Mouse (Mus musculus): ENCODE data around the gene Actbl2.

Gene Actbl2

DNA sequence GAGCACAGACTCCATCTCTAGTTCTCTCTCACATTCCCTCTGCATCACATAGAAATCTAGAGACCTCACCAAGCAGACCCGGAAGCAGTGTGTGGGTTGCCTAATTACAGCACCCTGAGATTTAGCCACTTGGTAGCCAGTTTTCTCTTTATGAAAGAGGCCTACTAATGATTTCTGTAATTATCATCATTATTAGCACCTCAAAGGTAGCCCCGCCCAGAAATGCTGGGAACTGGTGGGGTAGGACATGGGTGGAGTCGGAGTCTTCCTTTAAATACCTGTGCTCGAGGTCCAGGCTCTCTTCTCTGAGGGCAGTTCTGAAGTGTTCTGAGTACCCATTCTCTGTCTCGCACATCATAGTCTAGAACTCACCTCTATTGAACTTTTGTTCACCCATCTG lies at the start of gene Actbl2:
Gene Actbl2 (plus strand): TSS at position 301 of the 400 bp plus-strand sequence.
- in situ Hi-C loops (cut with MboI; ENCODE audit: low sequenced_read_pairs): no loop called here

DNA sequence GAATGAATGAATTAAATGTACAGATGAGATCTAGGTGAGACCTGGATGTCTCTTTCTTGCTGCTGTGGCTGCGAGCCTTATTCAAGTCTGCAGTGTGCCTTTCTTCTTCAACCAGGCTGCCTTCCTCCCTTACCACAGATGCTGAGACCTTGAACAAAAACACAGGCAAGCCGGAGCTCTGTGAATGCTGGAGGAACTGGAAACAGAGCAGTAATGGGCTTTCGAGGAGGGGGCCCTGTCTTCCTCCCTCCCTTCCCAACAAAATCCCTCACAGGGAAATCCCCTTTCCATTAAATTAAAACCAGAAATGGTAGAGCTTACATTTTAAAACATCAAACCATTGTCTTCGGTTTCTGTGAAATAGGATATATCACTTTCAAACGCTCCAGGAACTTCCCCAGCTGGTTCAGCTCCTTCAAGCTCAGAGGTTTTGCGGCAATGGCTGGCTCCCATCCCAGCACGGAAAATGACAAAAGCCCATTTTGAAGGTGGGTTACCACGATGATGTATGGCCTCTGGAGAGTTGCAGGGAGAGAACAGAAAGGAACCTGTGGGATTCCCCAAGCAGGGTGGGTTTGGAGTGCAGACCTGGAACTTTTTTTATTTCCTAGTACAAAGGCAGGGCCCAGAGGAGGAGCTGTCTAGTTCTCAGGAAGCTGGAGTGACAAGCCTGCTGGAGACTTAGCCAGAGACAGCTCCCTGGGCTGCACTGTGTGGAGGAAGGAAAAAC lies 44.0 kb upstream of the Actbl2 start:
- in situ Hi-C loops (cut with MboI; ENCODE audit: low sequenced_read_pairs): no loop called here

DNA sequence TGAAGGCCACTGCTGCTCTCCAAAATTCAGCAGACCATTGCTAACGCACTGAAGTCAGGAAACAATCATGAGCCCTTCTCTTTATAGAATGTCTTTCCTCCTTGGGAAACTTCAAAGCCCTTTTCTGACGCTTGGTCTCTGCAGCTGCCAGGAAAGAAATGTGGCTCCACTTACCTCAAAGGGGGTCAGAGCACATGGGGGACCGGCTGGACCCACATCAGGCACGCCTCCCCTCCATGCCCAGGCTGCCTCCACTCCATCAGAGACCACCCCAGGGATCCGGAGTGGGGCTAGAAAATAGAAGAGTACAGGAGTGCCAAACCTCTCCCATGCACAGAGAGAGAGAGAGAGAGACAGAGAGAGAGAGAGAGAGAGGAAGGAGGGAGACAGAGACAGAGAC lies 26.0 kb upstream of the Actbl2 start:
- in situ Hi-C loops (cut with MboI; ENCODE audit: low sequenced_read_pairs): no loop called here

DNA sequence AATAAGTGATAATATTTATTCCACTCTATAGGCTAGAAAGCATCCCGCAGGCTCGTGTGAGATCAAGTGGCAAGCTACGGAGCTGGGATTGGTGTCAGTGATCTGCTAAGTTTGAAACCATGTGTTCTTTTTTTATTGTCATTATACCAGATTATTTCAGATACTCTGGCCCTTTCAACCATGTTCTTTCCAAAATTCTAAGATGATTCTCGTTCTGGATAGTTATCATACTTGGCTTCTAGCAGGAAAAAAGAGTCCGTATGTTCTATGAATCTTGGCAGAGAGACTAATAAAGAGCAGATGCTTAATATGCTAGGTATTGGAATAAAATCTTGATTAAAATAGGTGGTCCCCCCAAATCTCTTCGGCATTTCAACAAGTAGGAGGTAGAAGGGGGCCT lies 25.3 kb upstream of the Actbl2 start:
- in situ Hi-C loops (cut with MboI; ENCODE audit: low sequenced_read_pairs): no loop called here

DNA sequence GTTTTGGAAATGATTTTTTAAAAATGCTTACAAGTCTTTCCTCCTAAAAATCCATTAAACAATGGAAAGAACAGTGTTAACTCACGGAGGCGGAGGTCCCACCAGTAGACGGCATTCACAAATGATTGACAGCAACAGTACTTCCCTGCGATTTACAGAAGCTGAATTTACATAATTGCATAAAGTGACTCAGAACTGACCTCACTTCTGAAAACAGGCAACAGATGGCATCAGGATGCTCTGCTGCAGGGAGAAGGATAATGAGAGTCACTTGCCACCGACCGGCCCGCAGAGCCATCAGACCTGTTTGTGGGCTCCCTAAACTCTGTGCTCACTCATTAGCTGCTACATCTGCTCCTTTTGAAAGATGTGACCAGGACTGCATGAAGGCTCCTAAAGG lies 22.4 kb upstream of the Actbl2 start:
- in situ Hi-C loops (cut with MboI; ENCODE audit: low sequenced_read_pairs): loop anchor here (10.0 kb wide), 1 partner anchor 848 kb away; no protein-coding TSS in a partner anchor

DNA sequence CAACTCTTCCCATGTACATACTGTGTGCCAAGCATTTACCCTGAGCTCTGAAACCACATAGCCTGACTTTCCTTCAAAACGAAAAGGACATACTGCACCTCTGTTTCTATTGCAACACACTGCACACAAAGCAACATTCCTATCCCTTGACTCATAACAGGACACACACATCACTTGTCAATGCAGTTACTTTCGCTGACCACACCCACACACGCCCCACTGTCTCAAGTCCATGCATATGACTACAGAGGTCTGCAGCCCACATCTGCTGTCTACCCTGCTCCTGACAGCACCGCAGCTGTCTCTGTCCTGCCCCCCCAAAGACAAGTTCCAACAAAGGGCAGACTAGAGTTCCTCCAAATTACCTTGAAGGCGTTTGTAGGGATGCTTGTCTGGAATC lies 21.5 kb upstream of the Actbl2 start:
- in situ Hi-C loops (cut with MboI; ENCODE audit: low sequenced_read_pairs): loop anchor here (10.0 kb wide), 1 partner anchor 849 kb away; no protein-coding TSS in a partner anchor

DNA sequence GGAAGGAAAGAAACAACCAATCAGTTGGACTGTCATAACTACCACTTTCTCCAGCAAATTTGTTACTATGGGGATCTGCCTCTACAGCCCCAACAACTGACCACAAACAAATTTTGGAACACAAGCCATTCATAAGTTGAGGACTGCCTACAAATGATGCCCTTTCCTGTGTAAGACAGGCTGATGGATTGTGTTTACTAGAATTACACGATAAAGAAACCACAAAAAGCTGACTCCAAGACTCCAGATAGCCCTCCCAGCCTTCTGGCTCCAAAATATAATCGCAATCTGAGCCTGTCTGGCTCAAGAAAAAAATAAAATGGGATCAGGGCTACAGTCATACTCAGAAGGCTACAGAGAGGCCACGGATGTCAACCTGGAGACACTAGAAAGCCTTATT lies 20.2 kb upstream of the Actbl2 start:
- in situ Hi-C loops (cut with MboI; ENCODE audit: low sequenced_read_pairs): loop anchor here (10.0 kb wide), 1 partner anchor 850 kb away; no protein-coding TSS in a partner anchor

DNA sequence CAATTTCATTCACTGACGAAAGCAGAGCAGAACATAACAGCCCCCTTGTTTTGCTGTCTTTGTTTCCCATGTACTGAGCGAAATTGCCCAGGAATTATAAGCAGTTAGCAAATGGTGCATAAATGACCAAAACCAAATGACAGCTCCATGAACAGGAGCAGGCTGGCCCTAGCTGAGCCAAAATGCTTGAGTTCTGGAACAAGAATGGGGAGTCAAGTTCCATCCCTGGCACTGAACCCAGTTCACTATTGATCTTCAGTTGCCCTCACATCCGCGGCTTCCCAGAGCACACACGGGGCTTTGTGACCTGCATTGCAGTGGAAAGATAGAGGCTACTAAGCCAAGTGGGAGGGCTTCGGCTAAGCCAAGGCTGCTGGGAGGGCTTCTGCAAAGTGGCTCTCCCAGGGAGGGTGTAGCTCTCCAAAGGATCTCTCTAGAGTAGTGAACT lies 19.1 kb upstream of the Actbl2 start:
- in situ Hi-C loops (cut with MboI; ENCODE audit: low sequenced_read_pairs): loop anchor here (10.0 kb wide), 1 partner anchor 851 kb away; no protein-coding TSS in a partner anchor

DNA sequence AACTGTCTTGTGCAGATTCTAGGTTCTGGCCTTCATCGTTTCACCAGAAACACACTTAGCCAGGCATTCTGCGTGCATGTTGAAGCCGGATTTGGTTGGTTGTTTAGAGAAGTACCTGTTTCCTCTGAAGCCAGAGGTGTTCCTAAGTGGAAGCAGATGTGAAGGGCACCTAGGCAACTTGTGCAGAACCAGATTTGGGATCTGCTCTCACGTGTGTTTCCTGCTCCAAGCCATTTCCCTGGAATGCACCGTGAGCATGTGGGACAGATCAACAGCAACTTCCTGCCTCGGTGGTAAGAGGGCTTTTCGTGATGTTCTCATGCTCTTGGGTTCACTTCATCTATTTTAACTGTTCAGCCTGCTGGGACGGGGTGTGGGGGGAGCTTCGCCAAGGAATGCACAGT lies 18.4 kb upstream of the Actbl2 start:
- in situ Hi-C loops (cut with MboI; ENCODE audit: low sequenced_read_pairs): loop anchor here (10.0 kb wide), 1 partner anchor 852 kb away; no protein-coding TSS in a partner anchor

DNA sequence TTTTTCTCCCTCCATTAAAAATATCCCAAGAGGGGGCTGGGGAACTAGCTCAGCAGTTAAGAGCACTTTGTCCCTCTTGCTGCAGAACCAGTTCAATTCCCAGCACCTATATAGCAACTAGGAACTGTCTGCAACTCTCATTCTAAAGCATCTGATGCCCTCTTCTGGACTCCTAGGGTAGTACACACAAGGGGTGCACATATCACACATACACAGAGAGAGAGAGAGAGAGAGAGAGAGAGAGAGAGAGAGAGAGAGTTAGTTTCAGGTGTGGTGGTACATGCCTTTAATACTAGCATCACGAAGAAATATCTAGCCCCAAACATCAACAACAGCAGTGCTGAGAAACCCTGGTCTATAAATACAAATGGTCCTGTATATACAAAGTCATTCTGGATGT lies 17.5 kb upstream of the Actbl2 start:
- in situ Hi-C loops (cut with MboI; ENCODE audit: low sequenced_read_pairs): loop anchor here (10.0 kb wide), 1 partner anchor 852 kb away; no protein-coding TSS in a partner anchor

DNA sequence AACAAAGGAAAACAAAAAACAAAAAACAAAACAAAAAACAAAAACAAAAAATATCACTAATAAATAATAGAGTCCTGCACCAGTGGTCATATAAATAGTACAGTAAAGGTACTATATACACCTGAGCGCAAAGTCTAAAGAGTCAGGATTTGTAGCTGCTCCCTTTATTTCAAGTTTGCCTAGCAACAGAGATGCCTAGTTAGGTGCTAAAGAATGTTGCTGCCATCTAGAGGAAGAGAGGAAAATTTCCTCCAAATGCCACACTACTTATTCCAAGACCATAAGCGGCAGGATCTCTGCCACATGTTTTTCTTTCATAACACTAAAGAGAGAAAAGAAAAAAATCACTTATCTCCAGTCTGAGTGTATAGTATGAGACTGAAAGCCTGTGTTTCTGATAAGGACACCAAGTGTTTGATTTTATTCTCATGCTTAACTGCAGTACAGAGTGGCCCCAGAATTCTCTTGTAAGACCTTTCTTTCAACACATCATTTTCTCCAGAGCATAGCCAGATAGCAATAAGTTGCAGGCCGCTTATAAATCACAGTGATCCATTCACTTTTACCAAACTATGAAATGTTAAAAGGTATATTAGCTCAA lies 16.8 kb upstream of the Actbl2 start:
- in situ Hi-C loops (cut with MboI; ENCODE audit: low sequenced_read_pairs): loop anchor here (10.0 kb wide), 1 partner anchor 853 kb away; no protein-coding TSS in a partner anchor

DNA sequence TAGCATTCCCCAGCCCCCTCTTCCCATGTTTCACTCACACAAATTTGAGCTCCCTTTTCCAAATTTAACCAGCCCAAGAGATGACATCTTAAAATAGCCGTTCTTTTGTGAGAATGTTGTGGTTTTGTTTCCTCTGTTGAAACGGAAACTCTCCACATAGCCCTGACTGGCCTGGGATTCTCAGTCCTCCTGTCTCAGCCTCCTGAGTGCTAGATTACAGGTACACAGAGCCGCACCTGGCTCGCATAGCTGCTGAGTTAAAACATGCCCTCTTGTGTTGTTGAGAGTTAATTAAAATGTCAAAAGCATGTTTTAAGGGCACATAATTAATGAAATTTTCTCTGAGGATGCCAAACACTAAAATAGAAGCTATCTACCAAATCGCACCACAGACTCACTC lies 3.7 kb upstream of the Actbl2 start:
- in situ Hi-C loops (cut with MboI; ENCODE audit: low sequenced_read_pairs): no loop called here

DNA sequence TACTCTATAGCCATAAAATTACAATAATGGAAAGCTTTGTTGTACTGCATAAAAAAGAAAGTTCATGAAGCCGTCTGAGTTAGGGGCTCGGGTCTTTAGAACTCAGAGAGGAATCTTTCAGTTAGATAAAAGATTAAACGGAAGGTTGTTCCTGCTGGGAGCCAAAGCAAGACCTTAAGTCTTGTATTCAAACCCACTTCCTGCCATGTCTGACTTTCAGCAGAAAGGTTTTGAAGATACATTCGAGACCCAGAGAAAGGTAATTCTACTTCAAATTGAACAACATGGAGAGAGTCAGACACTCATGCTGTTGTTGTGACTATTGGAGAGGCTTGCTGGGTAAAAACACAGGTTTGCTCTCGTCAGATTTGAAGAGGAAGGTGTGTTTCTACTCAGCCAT lies 3.0 kb upstream of the Actbl2 start:
- in situ Hi-C loops (cut with MboI; ENCODE audit: low sequenced_read_pairs): no loop called here

DNA sequence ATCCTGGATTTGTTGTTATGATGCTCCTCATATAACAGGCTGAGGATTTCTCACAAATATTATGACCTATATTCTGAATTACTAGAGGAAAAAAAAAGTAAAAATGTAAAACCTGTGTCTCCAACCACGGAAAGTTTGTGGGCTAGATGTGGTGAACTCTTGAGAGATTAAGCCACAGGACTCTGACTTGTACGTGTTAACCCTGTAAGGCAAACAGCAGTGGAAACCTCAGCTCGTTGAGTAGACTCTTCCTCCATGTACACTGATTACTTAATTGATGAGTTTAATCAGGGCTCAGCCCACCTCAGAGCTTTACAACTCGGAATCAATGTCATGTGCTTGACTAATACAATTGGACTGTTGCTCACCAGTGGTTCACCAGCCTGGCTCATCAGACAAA lies 3.2 kb downstream of the Actbl2 start:
- in situ Hi-C loops (cut with MboI; ENCODE audit: low sequenced_read_pairs): no loop called here

DNA sequence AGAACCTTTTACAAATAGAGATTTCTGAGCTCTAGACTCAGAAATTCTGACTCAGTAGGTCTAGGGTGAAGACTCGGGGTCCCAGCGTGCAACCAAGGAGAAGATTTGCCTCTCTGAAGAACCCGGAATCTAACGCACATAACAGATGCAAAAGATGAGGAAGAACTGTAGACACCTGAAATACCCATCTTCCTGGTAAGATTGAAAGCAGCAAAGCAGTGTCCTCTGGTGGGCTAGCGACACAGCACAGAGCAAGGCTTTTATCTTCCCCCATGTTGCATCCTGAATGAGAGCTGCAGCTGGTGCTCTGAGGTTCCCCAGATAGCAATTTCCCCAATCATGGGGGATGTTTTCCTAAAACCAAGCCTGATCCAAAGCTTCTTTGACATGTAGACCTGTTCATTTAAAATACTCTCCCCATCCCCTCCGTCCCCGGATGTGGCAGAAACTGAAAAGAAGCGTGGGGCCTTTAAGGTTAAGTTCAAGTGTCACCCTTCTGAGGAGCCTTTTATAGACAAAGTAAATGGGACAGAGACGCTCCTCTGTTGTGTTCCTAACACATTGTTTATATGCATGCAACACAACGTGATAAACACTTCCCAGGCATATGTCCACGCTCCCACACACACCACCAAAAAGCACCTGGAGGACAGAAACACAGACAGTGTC lies 3.7 kb downstream of the Actbl2 start:
- in situ Hi-C loops (cut with MboI; ENCODE audit: low sequenced_read_pairs): no loop called here

DNA sequence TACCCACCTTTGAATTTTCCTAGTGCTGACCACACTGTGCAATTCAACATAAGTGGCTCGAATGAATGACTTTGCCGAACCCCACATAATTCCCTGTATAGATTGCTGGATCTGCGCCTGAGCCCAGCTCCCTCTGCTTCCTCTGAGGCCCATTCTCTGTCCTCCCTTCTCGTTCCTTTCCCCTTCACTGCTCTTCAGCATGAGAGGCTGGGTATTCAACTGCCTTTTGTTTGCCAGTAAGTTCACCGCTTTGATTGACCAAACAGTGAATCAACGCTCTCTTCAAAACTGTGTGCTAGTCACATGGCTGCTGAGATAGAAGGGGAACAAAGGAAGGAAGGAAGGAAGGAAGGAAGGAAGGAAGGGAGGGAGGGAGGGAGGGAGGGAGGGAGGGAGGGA lies 4.3 kb downstream of the Actbl2 start:
- in situ Hi-C loops (cut with MboI; ENCODE audit: low sequenced_read_pairs): no loop called here

DNA sequence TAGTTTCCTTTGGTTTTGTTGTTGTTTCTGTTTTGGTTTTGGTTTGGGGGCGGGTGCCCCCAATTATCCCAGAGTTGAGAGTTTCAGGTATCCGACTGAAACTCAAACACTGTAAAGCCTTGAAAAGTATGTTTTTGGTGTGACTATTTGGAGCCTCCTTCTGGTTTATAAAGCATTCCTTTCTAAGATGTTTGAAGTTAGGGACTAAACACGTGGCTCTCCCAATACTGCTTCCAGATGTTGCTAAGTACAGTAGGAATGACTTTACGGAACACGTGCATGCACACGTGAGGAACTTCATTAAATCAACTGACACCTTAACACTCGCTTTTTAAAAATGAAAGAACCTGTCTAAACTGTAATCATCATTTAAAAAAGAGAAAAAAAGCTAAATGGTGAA lies 4.9 kb downstream of the Actbl2 start:
- in situ Hi-C loops (cut with MboI; ENCODE audit: low sequenced_read_pairs): no loop called here

DNA sequence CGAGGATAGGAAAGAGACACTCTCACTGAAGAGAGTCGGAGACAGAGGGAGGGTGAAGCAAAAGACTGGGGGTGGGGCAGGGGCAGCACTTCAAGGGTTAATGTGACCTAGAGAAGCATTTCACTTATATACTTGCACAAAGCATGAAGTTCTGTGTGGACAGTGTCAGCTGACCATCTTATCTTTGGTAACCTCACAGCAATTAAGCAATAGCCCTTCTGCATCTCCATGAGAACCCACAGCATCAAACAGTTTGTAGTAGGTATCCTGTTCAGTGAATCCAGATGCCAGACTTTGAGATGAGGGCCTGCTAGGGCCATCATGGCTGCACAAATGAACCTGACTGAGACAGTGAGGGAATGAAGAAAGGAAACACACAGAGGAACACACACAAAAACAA lies 8.4 kb downstream of the Actbl2 start:
- in situ Hi-C loops (cut with MboI; ENCODE audit: low sequenced_read_pairs): no loop called here

DNA sequence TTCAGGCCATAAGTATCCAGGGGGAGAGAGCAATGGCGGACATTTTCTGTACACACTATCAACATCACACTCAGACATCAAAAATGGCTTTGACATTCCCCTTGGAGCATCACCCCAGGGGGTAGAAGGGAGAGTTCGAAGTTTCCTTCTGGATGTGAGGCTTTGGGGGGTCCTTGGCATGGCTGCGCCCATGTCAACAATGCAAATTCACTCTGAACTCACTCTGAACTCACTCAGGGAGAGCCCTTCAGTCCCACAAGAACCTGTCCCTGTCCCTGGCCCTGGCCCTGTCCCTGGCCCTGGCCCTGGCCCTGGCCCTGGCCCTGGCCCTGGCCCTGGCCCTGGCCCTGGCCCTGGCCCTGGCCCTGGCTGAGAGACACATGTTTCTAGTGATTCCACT lies 8.9 kb downstream of the Actbl2 start:
- in situ Hi-C loops (cut with MboI; ENCODE audit: low sequenced_read_pairs): no loop called here

DNA sequence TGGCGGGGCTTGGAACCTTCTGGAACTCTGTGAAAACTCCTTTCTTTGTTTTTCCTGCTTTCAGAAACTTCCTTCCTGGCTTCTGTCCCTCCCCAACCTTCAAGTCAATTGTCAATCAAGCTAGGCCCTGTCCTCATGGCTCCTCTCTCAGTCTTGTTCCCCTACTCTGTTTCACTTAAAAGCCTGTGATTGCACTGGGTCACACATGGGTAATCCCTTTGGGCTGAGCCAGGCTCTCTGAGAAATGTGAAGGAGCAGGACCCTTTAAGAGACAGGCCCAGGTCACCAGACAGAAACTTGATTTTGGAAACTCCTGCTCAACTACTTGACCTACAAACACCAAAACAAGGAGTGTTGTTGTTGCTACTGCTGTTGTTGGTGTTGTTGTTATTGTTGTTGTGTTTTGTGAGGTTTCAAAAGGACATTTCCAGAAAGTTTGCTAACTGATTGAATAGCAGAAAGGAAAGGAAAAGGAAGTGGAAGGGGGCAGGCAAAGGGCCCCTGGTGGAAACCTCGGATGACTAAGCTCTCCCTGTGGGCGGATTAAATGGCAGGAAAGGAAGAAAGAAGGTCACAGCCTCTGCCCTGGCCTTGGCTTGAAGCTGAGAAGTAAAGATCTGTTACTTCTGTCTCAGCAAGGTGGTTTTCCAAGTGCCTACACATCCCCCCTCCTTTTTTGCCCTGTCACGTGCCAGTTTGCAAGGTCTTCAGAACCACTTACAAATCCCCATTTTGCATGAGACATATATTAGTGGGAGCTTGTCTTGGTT lies 10.6 kb downstream of the Actbl2 start:
- in situ Hi-C loops (cut with MboI; ENCODE audit: low sequenced_read_pairs): no loop called here

DNA sequence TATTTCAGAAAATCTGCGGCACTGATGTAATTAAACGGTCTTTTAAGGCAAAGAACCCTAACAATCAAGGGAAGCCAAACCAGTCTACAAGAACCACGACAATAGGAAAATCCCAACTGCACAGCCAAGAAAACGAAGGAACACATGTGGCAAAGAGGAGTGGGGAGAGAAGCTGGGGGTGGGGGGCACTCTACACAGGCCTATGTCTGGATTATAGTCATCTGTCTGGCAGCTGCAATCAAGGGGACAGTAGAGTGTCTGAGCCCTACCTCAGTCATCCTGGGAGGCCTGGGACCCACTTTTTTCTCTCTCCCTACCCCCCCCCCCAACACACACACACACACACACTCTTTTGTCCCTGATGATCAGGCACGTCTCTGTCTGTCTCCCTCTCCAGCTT lies 12.0 kb downstream of the Actbl2 start:
- in situ Hi-C loops (cut with MboI; ENCODE audit: low sequenced_read_pairs): no loop called here

All from CH12F3 (cell line).